In the genomic region with DNA sequence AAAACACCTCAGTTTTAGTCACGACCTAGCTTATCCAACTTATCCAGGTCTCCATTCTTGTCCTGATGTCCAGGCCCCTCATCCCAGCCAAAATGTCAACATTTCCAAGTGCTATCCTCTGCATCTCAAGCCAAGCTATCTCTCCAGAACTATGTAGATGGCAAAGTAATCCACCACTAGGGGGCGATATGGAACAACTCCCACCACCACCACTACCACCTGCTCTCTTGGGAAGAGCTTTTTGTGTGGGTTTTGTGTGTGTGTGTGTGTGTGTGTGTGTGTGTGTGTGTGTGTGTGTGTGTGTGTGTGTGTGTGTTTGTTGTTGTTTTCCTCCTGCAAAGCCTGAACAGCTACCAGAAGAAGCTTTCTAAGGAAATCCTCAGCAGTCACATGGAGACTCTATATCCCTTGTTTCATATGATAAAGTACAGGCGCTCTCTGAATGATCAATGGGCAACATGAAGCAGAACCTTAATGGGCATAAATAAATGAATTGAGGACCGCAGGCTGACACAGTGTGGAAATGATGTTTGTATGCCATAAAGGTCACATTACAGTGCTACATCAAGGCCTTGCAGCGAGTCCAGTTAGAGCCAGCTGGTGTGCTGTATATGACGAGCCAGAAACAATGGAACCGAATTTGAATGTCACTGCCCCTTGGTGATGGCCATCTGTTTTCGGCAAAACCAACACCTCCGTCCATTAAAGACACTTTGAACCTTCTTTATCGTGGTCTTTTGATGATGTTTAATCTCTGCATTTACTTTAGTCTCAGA, we compare ENCODE assay signal across 9 mouse cellular contexts.
DNase-seq lines count a peak whose midpoint lies in the region; ATAC-seq and TF ChIP-seq lines count a peak whose summit lies in the region.
"Had no signal": no experiment of that assay in that cellular context is flagged by ENCODE, and none has a peak within 500 bp of the region (broad histone marks: within the 10 kb centered on the region; RNA-seq: fewer than 3 reads in every experiment).

No protein-coding gene starts in this region.

- 60% methylated on average over 10 of the region's 10 CpGs for WGBS in intestine, embryonic 14.5 days
- WGBS in intestine, embryonic 15.5 days, result 56% methylated on average over 10 of the region's 10 CpGs
- WGBS in limb, embryonic 14.5 days, result 66% methylated on average over 10 of the region's 10 CpGs
- WGBS in neural tube, embryonic 11.5 days, result 74% methylated on average over 10 of the region's 10 CpGs

- TF ChIP-seq EP300 in ES-Bruce4 (IDR thresholded peaks at IDR 0.05; ENCODE audit: insufficient read depth, low read depth, low read length), result peak; percentile 70

- no peak for DNase-seq in intestine, embryonic 14.5 days (ENCODE audit: low spot score)
- DNase-seq in c-Kit-positive CD71-positive TER-119-negative erythroid progenitor cells, embryonic 14.5 days (ENCODE audit: low read depth), result peak; percentile 69
- peak; percentile 53 for DNase-seq in gastrocnemius, postnatal 10 days
- peak; percentile 52 for DNase-seq in limb, embryonic 14.5 days (ENCODE audit: low spot score)
- peak; percentile 41 for DNase-seq in neural tube, embryonic 11.5 days (ENCODE audit: low spot score)
- DNase-seq in MN1 (ENCODE audit: low spot score), result no peak

- no peak for TF ChIP-seq CTCF in ES-Bruce4 (IDR thresholded peaks at IDR 0.05; ENCODE audit: low read depth, low read length)

- peak; percentile 61; the same call in 1 of the 2 replicates for ATAC-seq in intestine, embryonic 14.5 days (replicated peaks; ENCODE audit: low FRiP score, low TSS enrichment, low read depth)
- ATAC-seq in intestine, embryonic 15.5 days, result no peak
- no peak for ATAC-seq in limb, embryonic 14.5 days (ENCODE audit: low FRiP score, low read depth)
- ATAC-seq in neural tube, embryonic 11.5 days (ENCODE audit: insufficient read depth, low FRiP score, low TSS enrichment), result peak; percentile 67; the same call in 1 of the 2 replicates

- no peaks in the 10 kb centered on the region for H3K9me3 ChIP-seq in intestine, embryonic 14.5 days (ENCODE audit: control insufficient read depth, low read length)
- H3K9me3 ChIP-seq in intestine, embryonic 15.5 days, result no peaks in the 10 kb centered on the region
- no peaks in the 10 kb centered on the region for H3K9me3 ChIP-seq in ES-Bruce4 (replicated peaks; ENCODE audit: control insufficient read depth, insufficient read depth, low read length, poor library complexity, severe bottlenecking)
- no peaks in the 10 kb centered on the region for H3K9me3 ChIP-seq in limb, embryonic 14.5 days (ENCODE audit: control insufficient read depth, low read length)
- H3K9me3 ChIP-seq in neural tube, embryonic 11.5 days (ENCODE audit: control insufficient read depth, low read length), result no peaks in the 10 kb centered on the region
- H3K9me3 ChIP-seq: limb, embryonic 12.5 days had no signal

- H3K27ac ChIP-seq in intestine, embryonic 14.5 days (ENCODE audit: low read depth), result no peak overlapping the region
- H3K27ac ChIP-seq in intestine, embryonic 15.5 days, result no peak overlapping the region
- H3K27ac ChIP-seq in ES-Bruce4 (ENCODE audit: insufficient read depth, low read length), result no peak overlapping the region
- no peak overlapping the region for H3K27ac ChIP-seq in limb, embryonic 14.5 days (replicated peaks; ENCODE audit: low read depth, low read length)
- H3K27ac ChIP-seq in neural tube, embryonic 11.5 days (ENCODE audit: low read depth, low read length), result no peak overlapping the region
- H3K27ac ChIP-seq: limb, embryonic 12.5 days had no signal

- H3K4me1 ChIP-seq in intestine, embryonic 14.5 days (replicated peaks; ENCODE audit: control insufficient read depth, insufficient read depth, low read length), result no peaks in the 10 kb centered on the region
- no peaks in the 10 kb centered on the region for H3K4me1 ChIP-seq in intestine, embryonic 15.5 days (replicated peaks)
- H3K4me1 ChIP-seq in ES-Bruce4 (ENCODE audit: control insufficient read depth, insufficient read depth, low read length), result peaks cover 8% of the 10 kb centered on the region
- peaks cover 1% of the 10 kb centered on the region for H3K4me1 ChIP-seq in limb, embryonic 14.5 days (ENCODE audit: control insufficient read depth, insufficient read depth, low read length)
- H3K4me1 ChIP-seq in neural tube, embryonic 11.5 days (ENCODE audit: control insufficient read depth, insufficient read depth, low read length), result 0 out of 2 replicates have a peak, but pooled peaks cover 3% of the 10 kb centered on the region

- no peaks in the 10 kb centered on the region for H3K27me3 ChIP-seq in intestine, embryonic 14.5 days (replicated peaks; ENCODE audit: control insufficient read depth, insufficient read depth, low read length)
- no peaks in the 10 kb centered on the region for H3K27me3 ChIP-seq in intestine, embryonic 15.5 days (replicated peaks)
- H3K27me3 ChIP-seq in ES-Bruce4 (ENCODE audit: control insufficient read depth, insufficient read depth, low read length, poor library complexity, severe bottlenecking), result no peaks in the 10 kb centered on the region
- H3K27me3 ChIP-seq in limb, embryonic 14.5 days (ENCODE audit: control insufficient read depth, insufficient read depth, low read length), result no peaks in the 10 kb centered on the region
- H3K27me3 ChIP-seq in neural tube, embryonic 11.5 days (ENCODE audit: control insufficient read depth, insufficient read depth, low read length), result no peaks in the 10 kb centered on the region
- H3K27me3 ChIP-seq: limb, embryonic 12.5 days had no signal

- no peak overlapping the region for H3K4me2 ChIP-seq in intestine, embryonic 14.5 days (ENCODE audit: low read length)
- H3K4me2 ChIP-seq in intestine, embryonic 15.5 days (replicated peaks), result no peak overlapping the region
- H3K4me2 ChIP-seq in limb, embryonic 14.5 days (replicated peaks; ENCODE audit: low read depth, low read length, severe bottlenecking), result no peak overlapping the region
- no peak overlapping the region for H3K4me2 ChIP-seq in neural tube, embryonic 11.5 days (ENCODE audit: low read depth)
- H3K4me2 ChIP-seq: limb, embryonic 12.5 days had no signal

- no peak for TF ChIP-seq POLR2A in ES-Bruce4 (IDR thresholded peaks at IDR 0.05; ENCODE audit: insufficient read depth, low read length)
- TF ChIP-seq POLR2A in limb, embryonic 14.5 days (IDR thresholded peaks at IDR 0.05; ENCODE audit: borderline replicate concordance, extremely low read depth, insufficient read depth, insufficient read length), result no peak

- H3K36me3 ChIP-seq in intestine, embryonic 14.5 days (ENCODE audit: control insufficient read depth, insufficient read depth, low read length), result no peaks in the 10 kb centered on the region
- no peaks in the 10 kb centered on the region for H3K36me3 ChIP-seq in intestine, embryonic 15.5 days
- no peaks in the 10 kb centered on the region for H3K36me3 ChIP-seq in ES-Bruce4 (ENCODE audit: control insufficient read depth, insufficient read depth, low read length, poor library complexity, severe bottlenecking)
- no peaks in the 10 kb centered on the region for H3K36me3 ChIP-seq in limb, embryonic 14.5 days (ENCODE audit: control insufficient read depth, insufficient read depth, low read length)
- H3K36me3 ChIP-seq in neural tube, embryonic 11.5 days (ENCODE audit: control insufficient read depth, insufficient read depth, low read length), result no peaks in the 10 kb centered on the region
- H3K36me3 ChIP-seq: limb, embryonic 12.5 days had no signal

- H3K9ac ChIP-seq in intestine, embryonic 14.5 days (ENCODE audit: low read length), result no peak overlapping the region
- H3K9ac ChIP-seq in intestine, embryonic 15.5 days, result no peak overlapping the region
- no peak overlapping the region for H3K9ac ChIP-seq in ES-Bruce4 (ENCODE audit: low read depth, poor library complexity, severe bottlenecking)
- no peak overlapping the region for H3K9ac ChIP-seq in limb, embryonic 14.5 days (ENCODE audit: low read depth, low read length, severe bottlenecking)
- no peak overlapping the region for H3K9ac ChIP-seq in neural tube, embryonic 11.5 days (ENCODE audit: low read length)
- H3K9ac ChIP-seq: limb, embryonic 12.5 days had no signal

- no peak overlapping the region for H3K4me3 ChIP-seq in intestine, embryonic 14.5 days (ENCODE audit: low read depth, low read length)
- H3K4me3 ChIP-seq in intestine, embryonic 15.5 days (replicated peaks), result no peak overlapping the region
- no peak overlapping the region for H3K4me3 ChIP-seq in ES-Bruce4 (ENCODE audit: low read depth, low read length)
- no peak overlapping the region for H3K4me3 ChIP-seq in limb, embryonic 14.5 days (replicated peaks; ENCODE audit: low read length)
- H3K4me3 ChIP-seq in neural tube, embryonic 11.5 days (ENCODE audit: low read depth, low read length), result no peak overlapping the region
- H3K4me3 ChIP-seq: limb, embryonic 12.5 days had no signal

Comparison
In these comparisons a context has a peak if more than half of its experiments do, and no peak if none do; other contexts are left out.
1. ATAC-seq: peak in intestine, embryonic 14.5 days (single experiment) and neural tube, embryonic 11.5 days (single experiment); none in intestine, embryonic 15.5 days (single experiment) and limb, embryonic 14.5 days (single experiment).
2. DNase-seq: peak in c-Kit-positive CD71-positive TER-119-negative erythroid progenitor cells, embryonic 14.5 days (single experiment), gastrocnemius, postnatal 10 days (single experiment), limb, embryonic 14.5 days (single experiment) and neural tube, embryonic 11.5 days (single experiment); none in intestine, embryonic 14.5 days (single experiment) and MN1 (single experiment).